Mouse (Mus musculus) CD4-positive, CD25-positive, alpha-beta regulatory T cell, adult 2 months (primary cell): ENCODE measurements around the gene Gm27029.
"Not testable (repeated sequence)": the region's sequence is repeated elsewhere in the genome, so short reads cannot be mapped to it uniquely, and the experiment has no call there.

ENCODE experiments used
- DNase-seq: peaks from one replicate; pipeline ENCODE4 v3.0.0-alpha.2; 2012; ENCODE audit warnings: low read depth, low spot score

Gene Gm27029

DNA sequence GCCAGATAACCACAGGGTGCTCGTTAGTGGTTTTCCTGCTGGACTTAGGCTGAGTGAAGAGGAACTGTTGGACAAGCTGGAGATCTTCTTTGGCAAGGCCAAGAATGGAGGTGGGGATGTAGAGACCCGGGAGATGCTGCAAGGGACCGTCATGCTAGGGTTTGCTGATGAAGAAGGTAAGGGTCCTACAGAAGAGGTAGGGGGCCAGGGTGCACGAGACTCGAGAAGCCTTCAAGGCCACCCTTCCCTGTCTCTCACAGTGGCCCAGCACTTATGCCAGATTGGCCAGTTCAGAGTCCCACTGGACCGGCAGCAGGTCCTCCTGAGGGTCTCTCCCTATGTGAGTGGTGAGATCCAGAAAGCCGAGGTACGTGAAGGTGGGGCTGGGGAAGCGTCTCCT, 33.0 kb upstream of the Gm27029 start:
- DNase-seq, result no peak

DNA sequence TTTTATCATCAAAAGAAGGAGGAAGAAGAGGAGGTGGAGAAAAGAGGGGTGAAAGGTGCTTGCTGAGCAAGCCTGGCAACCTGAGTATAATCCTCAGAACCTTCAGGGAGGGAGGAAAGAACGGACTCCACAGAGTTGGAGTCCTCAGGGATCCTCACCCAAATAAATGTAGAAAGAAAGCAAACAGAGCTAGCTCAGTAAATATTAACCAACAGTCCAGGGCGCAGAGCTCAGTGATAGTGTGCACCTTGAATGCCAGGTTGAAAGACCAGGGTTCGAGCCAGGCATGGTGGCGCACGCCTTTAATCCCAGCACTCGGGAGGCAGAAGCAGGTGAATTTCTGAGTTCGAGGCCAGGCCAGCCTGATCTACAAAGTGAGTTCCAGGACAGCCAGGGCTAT, 31.0 kb upstream of the Gm27029 start:
- DNase-seq, result no peak

DNA sequence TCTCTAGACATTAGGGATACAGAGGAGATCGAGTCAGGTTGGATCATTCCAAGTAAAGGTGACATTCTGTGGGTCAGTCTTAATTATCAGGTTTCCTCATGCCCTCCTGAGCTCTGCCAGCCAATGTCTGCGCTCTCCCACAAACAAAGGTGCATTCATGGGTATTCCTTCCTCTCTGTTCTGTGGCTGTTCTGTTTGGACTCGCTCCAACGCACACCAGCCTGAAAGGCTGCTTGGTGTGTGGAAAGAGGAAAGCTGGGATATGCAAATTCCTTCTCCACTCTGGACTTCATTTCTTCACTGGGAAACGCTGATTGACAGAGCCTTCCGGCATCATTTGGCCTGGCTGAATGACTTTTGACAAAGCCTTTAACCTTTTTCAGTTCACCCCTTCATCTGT, 30.1 kb upstream of the Gm27029 start:
- no peak for DNase-seq

DNA sequence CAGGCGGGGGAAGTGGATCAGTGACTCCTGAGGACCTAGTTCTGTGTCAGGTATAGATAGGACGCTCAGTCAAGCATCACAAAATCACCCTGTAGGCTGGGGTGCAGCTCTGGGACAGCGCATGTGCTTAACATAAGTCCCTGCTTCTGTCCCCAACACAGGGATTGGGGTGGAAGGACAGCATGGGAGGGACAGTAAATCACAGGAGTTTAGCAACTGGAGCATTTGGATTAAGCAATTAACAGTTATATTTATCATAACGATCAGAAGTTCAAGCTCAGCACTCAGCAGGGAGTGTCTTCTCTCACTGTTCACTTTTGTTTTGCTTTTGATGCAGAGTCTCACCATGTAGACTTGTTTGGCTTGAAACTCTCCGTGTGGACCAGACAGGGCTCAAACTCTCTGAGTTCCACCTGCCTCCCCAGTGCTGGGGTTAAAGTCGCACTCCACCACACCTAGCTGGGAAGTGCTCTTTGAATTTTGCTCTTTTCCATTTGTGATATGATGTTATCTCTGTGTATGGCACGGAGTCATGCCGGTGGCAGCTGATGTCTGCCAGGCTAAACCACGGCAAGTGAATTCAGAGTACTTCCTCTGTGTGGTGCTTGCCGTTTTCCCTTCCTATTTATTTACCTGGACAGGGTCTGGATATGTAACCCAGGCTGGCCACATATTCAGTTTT, 27.6 kb upstream of the Gm27029 start:
- DNase-seq, result no peak

DNA sequence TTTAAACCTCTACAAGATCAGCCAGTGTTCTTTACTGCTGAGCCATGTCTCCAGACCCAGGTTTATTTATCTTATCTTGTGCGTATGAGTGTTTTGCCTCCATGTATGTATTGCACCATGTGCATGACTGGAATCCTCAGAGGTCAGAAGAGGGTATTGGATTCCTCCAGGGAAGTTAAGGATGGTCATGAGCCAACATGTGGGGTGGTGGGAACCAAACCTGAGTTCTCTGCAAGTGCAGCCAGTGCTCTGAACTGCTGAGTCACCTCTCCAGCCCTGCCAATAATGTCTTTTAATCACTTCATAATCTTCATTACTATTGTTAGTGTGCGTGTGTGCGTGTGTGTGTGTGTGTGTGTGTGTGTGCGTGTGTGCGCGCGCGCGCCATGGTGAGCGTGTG, 26.9 kb upstream of the Gm27029 start:
- no peak for DNase-seq

DNA sequence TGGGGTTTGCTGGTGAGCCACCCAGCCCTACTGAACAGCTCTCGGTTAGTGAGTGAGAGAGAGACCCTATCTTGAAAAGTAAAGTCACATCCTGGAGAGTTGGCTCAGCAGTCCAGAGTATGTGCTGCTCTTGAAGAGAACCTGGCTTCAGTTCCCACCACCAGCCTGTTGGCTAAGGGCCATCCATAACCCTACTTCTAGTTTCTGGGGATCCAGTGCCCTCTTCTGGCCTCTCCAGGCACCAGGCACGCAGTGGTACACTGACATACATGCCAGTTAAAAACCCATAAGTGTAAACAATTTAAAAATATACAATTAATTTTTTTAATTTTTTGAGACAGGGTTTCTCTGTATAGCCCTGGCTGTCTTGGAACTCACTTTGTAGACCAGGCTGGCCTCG, 25.8 kb upstream of the Gm27029 start:
- DNase-seq, result peak; percentile 62

DNA sequence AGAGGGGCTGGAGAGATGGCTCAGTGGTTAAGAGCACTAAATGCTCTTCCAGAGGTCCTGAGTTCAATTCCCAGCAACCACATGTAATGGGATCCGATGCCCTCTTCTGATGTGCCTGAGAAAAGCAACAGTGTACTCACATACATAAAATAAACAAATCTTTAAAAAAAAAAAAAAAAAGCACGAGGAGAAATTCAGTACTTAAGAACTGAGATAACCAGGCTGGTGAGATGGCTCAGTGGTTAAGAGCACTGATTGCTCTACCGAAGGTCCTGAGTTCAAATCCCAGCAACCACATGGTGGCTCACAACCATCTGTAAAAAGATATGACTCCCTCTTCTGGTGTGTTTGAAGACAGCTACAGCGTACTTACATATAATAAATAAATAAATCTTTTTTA, 25.0 kb upstream of the Gm27029 start:
- not testable (repeated sequence) for DNase-seq

DNA sequence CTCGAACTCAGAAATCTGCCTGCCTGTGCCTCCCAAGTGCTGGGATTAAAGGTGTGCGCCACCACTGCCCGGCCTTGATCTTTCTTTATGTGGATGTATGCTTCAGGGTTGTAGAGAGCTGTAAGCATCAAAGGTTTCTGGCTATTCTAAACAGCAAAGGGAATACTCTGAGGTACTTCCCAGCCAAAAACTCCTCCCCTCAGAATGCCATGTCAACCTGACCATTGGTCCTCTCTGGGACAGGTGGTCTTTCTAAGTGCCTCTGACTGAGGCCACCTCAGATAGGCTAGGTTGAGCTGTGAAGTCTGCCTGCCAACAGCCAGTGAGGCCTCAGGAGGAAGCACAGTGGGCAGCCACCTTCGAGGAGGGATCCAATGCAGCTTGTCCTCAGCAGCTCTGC, 24.3 kb upstream of the Gm27029 start:
- DNase-seq, result peak; percentile 34

DNA sequence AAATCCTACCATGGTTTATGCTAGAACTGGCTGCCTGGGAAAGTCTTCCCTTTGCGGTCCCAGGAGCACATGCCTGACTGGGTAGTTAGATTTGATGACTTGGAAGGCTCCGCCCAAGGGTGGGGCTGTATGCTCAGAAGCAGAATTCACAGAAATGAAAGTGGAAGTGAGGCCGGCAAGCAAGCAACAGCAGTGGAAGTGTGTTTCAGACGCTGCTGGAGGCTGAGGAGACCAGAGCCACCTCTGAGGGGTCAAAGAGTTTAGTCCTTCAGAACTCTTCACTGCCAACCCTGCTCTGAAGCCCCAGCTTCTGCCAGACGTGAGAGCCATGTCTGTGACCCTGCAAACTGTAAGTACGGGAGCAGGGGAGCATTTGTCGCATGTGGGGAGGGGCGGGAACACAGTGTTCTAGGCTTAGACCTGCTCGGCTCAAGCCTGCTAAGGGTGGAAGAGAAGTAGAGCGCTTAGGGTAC, 23.7 kb upstream of the Gm27029 start, which contains the start of gene Ifi35:
TSS of gene Ifi35 (plus strand) at position 134 of the 473 bp plus-strand sequence.
- peak; percentile 90 for DNase-seq

DNA sequence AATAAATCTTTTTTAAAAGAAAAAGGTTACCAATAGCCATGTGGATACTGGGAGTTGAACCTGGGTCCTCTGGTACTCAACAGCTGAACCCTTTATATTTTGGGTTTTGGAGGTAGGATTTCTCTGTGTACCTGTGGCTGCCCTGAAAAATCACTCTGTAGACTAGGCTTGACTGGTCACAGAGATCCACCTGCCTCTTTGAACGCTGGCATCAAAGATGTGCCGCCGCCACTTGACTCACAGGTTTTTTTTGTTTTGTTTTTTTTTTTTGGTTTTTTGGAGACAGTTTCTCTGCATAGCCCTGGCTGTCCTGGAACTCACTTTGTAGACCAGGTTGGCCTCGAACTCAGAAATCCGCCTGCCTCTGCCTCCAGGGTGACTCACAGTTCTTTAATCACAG, 23.2 kb upstream of the Gm27029 start:
- peak; percentile 34 for DNase-seq

DNA sequence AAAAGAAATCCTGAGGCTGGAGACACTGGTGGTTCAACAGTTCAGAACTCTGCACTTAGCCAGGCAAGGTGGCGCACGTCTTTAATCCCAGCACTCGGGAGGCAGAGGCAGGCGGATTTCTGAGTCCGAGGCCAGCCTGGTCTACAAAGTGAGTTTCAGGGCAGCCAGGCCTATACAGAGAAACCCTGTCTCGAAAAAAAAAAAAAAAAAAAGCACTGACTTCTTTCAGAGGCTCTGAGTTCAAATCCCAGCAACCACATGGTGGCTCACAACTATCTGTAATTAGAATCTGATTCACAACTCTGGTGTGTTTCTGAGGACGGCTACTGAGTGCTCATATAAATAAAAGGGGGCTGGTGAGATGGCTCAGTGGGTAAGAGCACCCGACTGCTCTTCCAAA, 22.3 kb upstream of the Gm27029 start:
- not testable (repeated sequence) for DNase-seq

DNA sequence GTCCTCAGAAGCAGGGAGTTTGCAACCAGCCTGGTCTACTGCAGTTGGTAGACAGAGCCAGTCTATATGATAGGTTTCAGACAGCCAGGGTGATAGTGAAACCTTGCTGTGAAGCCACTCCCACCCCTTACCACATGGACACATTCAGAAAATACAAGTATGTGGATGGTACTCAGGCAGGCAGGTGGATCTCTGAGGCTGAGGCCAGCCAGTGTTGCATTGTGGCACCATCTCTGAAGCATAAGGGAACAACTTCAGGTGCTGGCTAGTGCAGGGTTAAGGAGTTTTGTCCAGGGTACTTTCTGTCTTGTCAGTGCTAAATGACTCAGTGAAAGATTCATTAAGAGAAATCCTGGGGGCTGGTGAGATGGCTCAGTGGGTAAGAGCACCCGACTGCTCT, 21.7 kb upstream of the Gm27029 start:
- peak; percentile 22 for DNase-seq

DNA sequence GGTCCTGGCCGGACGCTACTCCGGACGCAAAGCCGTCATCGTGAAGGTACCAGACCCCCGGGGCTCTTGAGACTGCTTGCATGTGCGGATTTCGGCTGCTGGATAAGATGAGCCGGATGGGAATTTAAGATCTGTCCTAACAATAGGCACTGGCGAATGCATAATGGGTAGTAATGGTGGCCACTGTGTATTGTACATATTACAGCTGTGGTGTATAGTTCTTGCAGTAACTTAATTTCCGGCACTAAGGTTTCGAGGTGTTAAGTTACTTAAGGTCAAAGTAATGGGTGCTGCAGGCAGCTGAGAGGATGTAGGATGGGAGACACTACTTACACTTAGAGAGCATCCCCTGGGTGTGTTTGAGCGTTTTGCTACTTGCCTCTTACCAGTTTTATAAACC, 18.2 kb upstream of the Gm27029 start:
- DNase-seq, result no peak

DNA sequence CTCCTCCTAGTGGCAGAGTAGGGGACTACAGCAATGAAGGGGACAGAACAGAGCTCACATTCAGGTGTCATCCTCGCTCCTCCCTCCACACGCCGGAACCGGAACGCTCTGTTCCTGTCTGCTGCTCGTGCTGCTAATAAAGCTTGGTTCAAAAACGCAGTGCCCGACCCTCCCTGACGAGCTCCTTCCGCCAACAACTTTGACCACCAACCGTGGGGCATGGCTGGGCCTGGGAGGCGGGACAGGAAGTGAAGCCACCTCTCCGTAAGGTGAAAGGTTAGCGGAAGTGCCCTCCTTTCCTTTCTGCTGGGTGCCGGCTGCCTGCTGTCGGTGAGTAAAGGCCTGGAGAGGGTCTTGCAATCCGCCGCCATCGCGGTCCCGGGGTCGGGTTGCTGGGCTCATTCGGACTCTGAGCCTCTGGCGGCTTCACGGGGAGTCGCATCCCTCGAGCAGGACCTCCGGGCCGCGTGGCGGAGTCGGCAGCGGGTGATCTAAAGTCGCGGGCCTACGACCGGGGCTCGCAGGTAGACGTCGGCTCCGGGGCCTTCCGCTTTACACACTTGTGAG, 17.6 kb upstream of the Gm27029 start, which contains the start of gene Rpl27:
TSS of gene Rpl27 (plus strand) at position 172 of the 567 bp plus-strand sequence.
- DNase-seq, result peak; percentile 99

DNA sequence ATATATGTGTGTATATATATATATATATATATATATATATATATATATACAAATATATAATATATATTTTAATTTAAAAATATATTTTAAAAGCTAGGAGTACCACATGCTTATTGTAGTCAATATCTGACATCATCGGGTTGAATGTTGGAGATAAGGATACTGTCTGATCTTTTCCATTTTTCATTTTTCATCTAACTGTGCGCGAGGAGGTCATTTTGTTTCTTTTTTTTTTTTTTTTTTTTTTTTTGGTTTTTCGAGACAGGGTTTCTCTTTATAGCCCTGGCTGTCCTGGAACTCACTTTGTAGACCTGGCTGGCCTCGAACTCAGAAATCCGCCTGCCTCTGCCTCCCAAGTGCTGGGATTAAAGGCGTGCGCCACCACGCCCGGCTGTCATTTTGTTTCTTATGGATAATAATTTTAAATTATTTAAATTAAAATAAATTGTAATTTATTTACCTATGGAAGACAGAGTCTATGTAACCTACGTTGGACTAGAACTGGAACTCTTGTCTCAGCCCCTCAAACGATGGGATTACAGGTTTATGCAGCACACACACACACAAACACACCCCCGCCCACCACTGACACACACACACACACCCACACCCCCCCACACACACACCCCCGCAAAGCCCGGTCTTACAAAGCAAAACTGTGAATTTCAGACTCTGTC, 17.0 kb upstream of the Gm27029 start:
- DNase-seq, result not testable (repeated sequence)

DNA sequence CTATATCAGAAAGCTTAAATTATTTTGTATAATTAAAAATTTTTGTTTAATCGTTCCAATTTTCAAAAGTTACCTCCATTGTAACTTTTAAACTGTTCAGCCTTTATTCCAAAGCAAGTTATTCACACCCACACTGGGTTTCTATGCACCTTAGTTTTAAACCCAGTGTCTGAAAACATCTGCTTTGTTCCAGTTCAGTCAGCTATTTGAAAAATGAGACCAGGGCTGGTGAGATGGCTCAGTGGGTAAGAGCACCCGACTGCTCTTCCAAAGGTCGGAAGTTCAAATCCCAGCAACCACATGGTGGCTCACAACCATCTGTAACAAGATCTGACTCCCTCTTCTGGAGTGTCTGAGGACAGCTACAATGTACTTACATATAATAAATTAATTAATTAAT, 13.4 kb upstream of the Gm27029 start:
- not testable (repeated sequence) for DNase-seq

DNA sequence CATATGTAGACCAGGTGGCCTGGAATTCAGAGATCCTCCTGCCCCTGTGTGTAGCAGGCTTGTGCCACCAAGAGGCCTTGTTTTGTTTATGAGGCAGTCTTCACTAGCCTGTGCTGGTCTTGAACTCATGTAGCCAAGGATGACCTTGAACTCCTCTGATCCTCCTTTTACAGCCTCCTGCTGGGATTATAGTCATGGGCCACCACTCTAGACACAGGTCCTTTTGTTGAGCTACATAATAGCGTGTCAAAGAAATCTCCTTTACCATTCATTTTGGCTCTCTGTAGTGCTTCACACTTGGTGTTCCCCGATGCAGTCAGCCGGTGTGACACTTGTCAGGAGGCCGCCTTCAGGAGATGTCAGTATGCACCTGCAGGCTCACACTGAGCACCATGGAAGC, 12.3 kb upstream of the Gm27029 start:
- no peak for DNase-seq

DNA sequence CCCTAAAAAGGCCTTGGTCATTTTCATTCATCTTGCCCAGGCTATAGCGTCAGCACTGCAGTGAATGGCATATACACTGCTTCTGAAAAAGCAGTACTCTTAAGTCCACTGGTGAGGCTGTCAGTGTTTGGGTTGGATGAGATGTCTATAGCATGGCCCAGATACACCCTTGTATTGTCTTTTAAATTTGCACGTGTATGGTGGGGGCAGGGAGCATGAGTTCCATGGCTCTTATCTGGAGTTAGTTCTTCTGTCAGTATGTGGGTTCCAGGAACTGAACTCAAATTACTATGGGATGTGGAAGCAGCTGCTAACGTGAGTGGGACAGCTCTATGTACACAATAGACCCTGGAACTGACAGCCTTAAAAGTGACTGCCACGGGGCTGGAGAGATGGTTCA, 11.2 kb upstream of the Gm27029 start:
- DNase-seq, result no peak

DNA sequence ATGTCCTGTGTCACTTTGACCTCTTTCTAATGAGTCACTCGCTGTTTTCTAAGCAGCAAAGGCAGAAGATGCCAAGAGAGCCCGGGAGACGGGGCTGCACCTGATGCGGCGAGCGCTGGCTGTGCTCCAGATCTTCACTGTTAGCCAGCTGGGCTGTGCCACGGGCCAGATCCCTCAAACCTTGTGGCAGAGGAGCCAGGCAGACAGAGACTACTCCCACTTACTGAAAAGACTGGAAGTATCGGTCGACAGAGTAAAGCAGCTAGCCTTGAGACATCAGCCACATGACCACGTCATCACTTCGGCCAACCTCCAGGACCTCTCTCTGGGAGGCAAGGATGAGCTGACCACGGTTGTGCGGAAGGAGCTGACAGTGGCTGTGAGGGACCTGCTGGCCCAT, 8.8 kb upstream of the Gm27029 start:
- no peak for DNase-seq

DNA sequence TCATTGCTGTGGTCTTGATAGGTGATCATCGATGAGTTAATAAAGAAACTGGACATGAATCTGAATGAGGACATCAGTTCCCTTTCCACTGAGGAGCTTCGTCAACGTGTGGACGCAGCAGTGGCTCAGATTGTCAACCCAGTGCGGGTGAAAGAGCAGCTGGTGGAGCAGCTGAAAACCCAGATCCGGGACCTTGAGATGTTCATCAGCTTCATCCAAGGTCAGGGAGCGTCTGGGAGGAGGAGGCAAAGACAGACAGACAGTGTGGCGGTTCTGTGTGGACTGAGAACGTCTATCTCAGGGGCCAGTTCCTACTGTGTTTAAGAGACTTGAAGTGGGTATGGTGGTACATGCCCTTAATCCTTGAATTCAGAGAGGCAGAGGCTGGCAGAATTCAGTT, 6.7 kb upstream of the Gm27029 start:
- no peak for DNase-seq

DNA sequence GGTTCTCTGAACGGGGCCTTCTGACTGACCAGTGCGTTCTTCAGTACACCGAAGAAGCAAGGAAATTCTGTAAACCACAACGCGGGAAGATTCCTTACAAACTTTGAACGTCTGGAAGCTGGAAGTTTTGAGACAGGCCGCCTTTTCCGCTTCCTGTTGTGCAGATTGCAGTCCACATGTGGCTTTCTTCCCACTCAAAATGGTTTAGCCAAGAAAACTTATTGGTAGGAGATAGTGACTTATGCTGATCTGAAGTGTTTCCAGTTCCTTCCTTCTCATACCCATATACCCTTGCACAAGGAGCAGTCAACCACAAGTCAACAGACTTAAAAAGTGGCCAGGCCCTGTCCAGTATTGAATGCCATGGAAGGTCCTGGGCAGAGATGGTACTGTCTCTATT, 1.6 kb upstream of the Gm27029 start:
- no peak for DNase-seq

DNA sequence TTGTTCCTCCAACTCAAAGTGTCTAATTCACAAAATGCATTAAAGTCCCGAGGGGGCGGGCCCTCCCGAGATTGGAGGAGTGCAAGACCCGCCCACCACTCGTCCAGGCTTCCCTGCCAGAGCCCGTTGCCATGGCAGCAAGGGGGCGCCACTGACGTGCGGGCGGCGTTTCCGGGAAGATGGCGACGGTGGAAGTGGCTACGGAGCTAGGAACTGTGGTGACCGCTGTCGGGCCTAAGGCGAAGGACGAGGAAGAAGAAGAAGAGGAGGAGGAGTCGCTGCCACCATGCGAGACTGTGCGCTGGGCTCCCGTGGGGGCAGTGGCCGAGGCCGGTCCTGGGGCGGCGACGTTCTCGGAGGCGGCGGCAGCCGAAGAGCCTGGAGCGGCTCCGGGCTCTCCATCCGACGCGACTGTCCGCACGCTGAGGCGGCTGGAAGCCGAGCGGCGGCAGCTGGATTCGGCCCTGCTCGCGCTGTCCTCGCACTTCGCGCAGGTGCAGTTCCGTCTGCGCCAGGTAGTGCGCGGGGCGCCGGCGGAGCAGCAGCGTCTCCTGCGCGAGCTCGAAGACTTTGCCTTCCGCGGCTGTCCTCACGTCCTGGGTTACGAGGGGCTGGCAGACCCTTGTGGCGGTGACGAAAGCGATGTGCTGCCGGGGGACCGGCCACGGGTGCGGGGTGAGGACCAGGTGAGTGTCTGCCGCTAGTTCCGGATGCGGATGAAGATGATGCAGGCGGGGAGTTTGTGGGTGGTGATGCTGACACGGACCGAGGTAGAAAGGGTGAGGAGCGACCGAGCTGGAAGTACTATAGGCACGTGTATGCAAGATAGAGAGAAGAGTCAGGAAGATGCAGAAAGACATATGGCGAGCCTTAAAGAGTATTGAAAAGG, 573 bp upstream of the Gm27029 start, which contains the start of the genes Rundc1 and Ptges3l:
TSS of gene Rundc1 (plus strand) at position 161 of the 889 bp plus-strand sequence.
TSS of gene Ptges3l (minus strand) at position 409 of the 889 bp plus-strand sequence.
- peak; percentile 98 for DNase-seq
